Mouse (Mus musculus) olfactory bulb, adult 2 months (tissue): ENCODE measurements around the gene Mindy4b-ps.

Experiments
- CTCF ChIP-seq: fragments of 200-500 bp; IDR thresholded peaks from 2 replicates; pipeline ENCODE4 v1.5.1; 2012; ENCODE audit warnings: low read depth, mild to moderate bottlenecking, low read length, moderate library complexity; ENCODE audit not compliant: insufficient read depth
- POLR2A ChIP-seq: fragments of 200-500 bp; IDR thresholded peaks from 2 replicates; pipeline ENCODE4 v1.6.1; 2012; ENCODE audit warnings: mild to moderate bottlenecking, low read depth, low read length, moderate library complexity; ENCODE audit not compliant: insufficient read depth

- TF ChIP-seq CTCF, result peak; percentile 33; the same call in 1 of the 2 replicates
- no peak for TF ChIP-seq POLR2A
These were observed 21.3 kb upstream of the Mindy4b-ps start for GRCm38 (mm10) chr3:58843415-58843814.
